In genomic region chr8:69395050-69395789, GRCm38 (mm10) we compare ENCODE assay signal across 8 mouse cellular contexts. TPM values are rescaled to one million over a fixed set of nuclear protein-coding genes. Genes with fewer than 3 reads are reported as not detected.
DNase-seq lines count a peak whose midpoint lies in the region; ATAC-seq and TF ChIP-seq lines count a peak whose summit lies in the region.

No protein-coding gene starts in this region.

- intact Hi-C loops in heart, postnatal 36 days (cut with DNase I), result loop anchor here (5.0 to 10.0 kb wide), 3 partner anchors 63 to 230 kb away; partner anchors contain the start of genes D130040H23Rik and Zfp868

- peak overlapping the region; percentile 65 for H3K4me2 ChIP-seq in forebrain, postnatal 0 days (ENCODE audit: low read depth)
- H3K4me2 ChIP-seq in neural tube, embryonic 14.5 days (ENCODE audit: low read depth, low read length), result peak overlapping the region; percentile 59

- H3K4me1 ChIP-seq in ES-E14 (ENCODE audit: control insufficient read depth in 2 of 2, insufficient read depth in 2 of 2, low read length in 2 of 2, poor library complexity in 1 of 2), result peaks cover 3 to 7% of the 10 kb centered on the region in 2 experiments; a peak in 2 of 4 replicates
- H3K4me1 ChIP-seq in forebrain, postnatal 0 days (ENCODE audit: insufficient read depth), result 0 out of 2 replicates have a peak, but pooled peaks cover 5% of the 10 kb centered on the region
- H3K4me1 ChIP-seq in neural tube, embryonic 14.5 days (ENCODE audit: control insufficient read depth, insufficient read depth, low read length), result 0 out of 2 replicates have a peak, but pooled peaks cover 8% of the 10 kb centered on the region
- peaks cover 10% of the 10 kb centered on the region for H3K4me1 ChIP-seq in testis, adult 2 months (ENCODE audit: control insufficient read depth, insufficient read depth, low read length)

- H3K27me3 ChIP-seq in forebrain, postnatal 0 days (ENCODE audit: insufficient read depth, low read length), result no peaks in the 10 kb centered on the region
- no peaks in the 10 kb centered on the region for H3K27me3 ChIP-seq in neural tube, embryonic 14.5 days (ENCODE audit: control insufficient read depth, insufficient read depth, low read length)
- no peaks in the 10 kb centered on the region for H3K27me3 ChIP-seq in testis, adult 2 months (ENCODE audit: control insufficient read depth, insufficient read depth, low read length)

- under 1% methylated on average over 26 of the region's 26 CpGs for WGBS in forebrain, postnatal 0 days
- WGBS in neural tube, embryonic 14.5 days, result 1% methylated on average over 26 of the region's 26 CpGs

- no peak; the same call in 1 of the 2 replicates for TF ChIP-seq CTCF in forebrain, postnatal 0 days (IDR thresholded peaks at IDR 0.05; ENCODE audit: low read depth)
- no peak for TF ChIP-seq CTCF in testis, adult 2 months (IDR thresholded peaks at IDR 0.05; ENCODE audit: control insufficient read depth, insufficient read depth, insufficient replicate concordance, low read depth, low read length)

- DNase-seq in ES-E14 (ENCODE audit: low read depth, low spot score), result peak; percentile 85
- DNase-seq in cerebellum, adult 11-12 months, result peak; percentile 94
- DNase-seq in forebrain, postnatal 0 days, result peak; percentile 97
- DNase-seq in heart, postnatal 36 days, result peak; percentile 87 to 89
- peak; percentile 87 to 97 for DNase-seq in layer of hippocampus, adult 18-20 months (ENCODE audit: low spot score in 2 of 2)
- peak; percentile 91 to 93 for DNase-seq in lung, adult 18-20 months

- H3K9ac ChIP-seq in ES-E14 (ENCODE audit: insufficient read depth, low read depth, low read length, poor library complexity, severe bottlenecking), result peak overlapping the region; percentile 89
- peak overlapping the region; percentile 89 for H3K9ac ChIP-seq in forebrain, postnatal 0 days
- peak overlapping the region; percentile 85 for H3K9ac ChIP-seq in neural tube, embryonic 14.5 days (replicated peaks; ENCODE audit: low read depth, low read length)

- peak; percentile 61 for TF ChIP-seq POLR2A in testis, adult 2 months (IDR thresholded peaks at IDR 0.05; ENCODE audit: control insufficient read depth, low read depth, low read length)

- peak; percentile 99 for ATAC-seq in forebrain, postnatal 0 days
- ATAC-seq in neural tube, embryonic 14.5 days (ENCODE audit: low read depth), result peak; percentile 100

- in situ Hi-C loops in ES-E14 (cut with MboI; ENCODE audit: low sequenced_read_pairs in 2 of 2, unreplicated experiment in 2 of 2), result loop anchor here in 1 of 2 experiments (25.0 kb wide), 1 partner anchor 92 kb away; no protein-coding TSS in a partner anchor

- H3K4me3 ChIP-seq in ES-E14 (ENCODE audit: insufficient read depth in 1 of 2, low read depth in 1 of 2, low read length in 2 of 2, poor library complexity in 1 of 2, severe bottlenecking in 1 of 2), result peak overlapping the region; percentile 82 to 95
- H3K4me3 ChIP-seq in forebrain, postnatal 0 days (ENCODE audit: low read depth, low read length), result peak overlapping the region; percentile 64
- peak overlapping the region; percentile 76 for H3K4me3 ChIP-seq in neural tube, embryonic 14.5 days (ENCODE audit: low read depth, low read length)
- H3K4me3 ChIP-seq in testis, adult 2 months (ENCODE audit: control insufficient read depth, low read depth, low read length), result peak overlapping the region; percentile 86

- H3K27ac ChIP-seq in ES-E14 (ENCODE audit: insufficient read depth, low read depth, low read length, poor library complexity, severe bottlenecking), result peak overlapping the region; percentile 75
- H3K27ac ChIP-seq in forebrain, postnatal 0 days (ENCODE audit: low read depth, low read length), result peak overlapping the region; percentile 96
- H3K27ac ChIP-seq in neural tube, embryonic 14.5 days (ENCODE audit: low read depth, low read length), result peak overlapping the region; percentile 95
- peak overlapping the region; percentile 23; the same call in 1 of the 2 replicates for H3K27ac ChIP-seq in testis, adult 2 months (ENCODE audit: control insufficient read depth, insufficient read depth, low read depth, low read length)

- no peaks in the 10 kb centered on the region for H3K36me3 ChIP-seq in ES-E14 (ENCODE audit: control insufficient read depth, insufficient read depth, low read length, poor library complexity, severe bottlenecking)
- no peaks in the 10 kb centered on the region for H3K36me3 ChIP-seq in forebrain, postnatal 0 days (ENCODE audit: insufficient read depth)
- H3K36me3 ChIP-seq in neural tube, embryonic 14.5 days (ENCODE audit: control insufficient read depth, insufficient read depth, low read length), result no peaks in the 10 kb centered on the region
- no peaks in the 10 kb centered on the region for H3K36me3 ChIP-seq in testis, adult 2 months (ENCODE audit: control insufficient read depth, insufficient read depth, low read length)

- H3K9me3 ChIP-seq in ES-E14 (ENCODE audit: control insufficient read depth, insufficient read depth, low read depth, low read length), result peaks cover 3% of the 10 kb centered on the region; the same call in 1 of the 2 replicates
- H3K9me3 ChIP-seq in forebrain, postnatal 0 days (ENCODE audit: low read length), result peaks cover 10% of the 10 kb centered on the region; the same call in 1 of the 2 replicates
- peaks cover 2% of the 10 kb centered on the region; the same call in 1 of the 2 replicates for H3K9me3 ChIP-seq in neural tube, embryonic 14.5 days (ENCODE audit: control insufficient read depth, low read length)

TF ChIP-seq in ES-E14, 5 proteins besides CTCF, POLR2A, EP300 and RAD21:
- peak; percentile 59; the same call in 1 of the 2 replicates for TF ChIP-seq HCFC1 (IDR thresholded peaks at IDR 0.05; ENCODE audit: borderline replicate concordance, insufficient read depth, low read length)
- TF ChIP-seq MAFK (IDR thresholded peaks at IDR 0.05; ENCODE audit: insufficient read depth, low read depth, low read length), result no peak
- peak; percentile 86 for TF ChIP-seq CHD2 (IDR thresholded peaks at IDR 0.05; ENCODE audit: low read depth, low read length)
- TF ChIP-seq ZC3H11A (IDR thresholded peaks at IDR 0.05; ENCODE audit: borderline replicate concordance, low read depth, low read length), result no peak
TF ChIP-seq in ES-E14: peak in this region for 2.

RNA-seq across cellular contexts. Expression of gene Gm9495, which starts 58.1 kb away (rescaled TPM):
- not detected in 2 replicates for total RNA-seq in ES-E14 (2012; rRNA removed)
- not detected in 2 replicates for total RNA-seq in forebrain, postnatal 0 days (2014; rRNA removed)
- polyA plus RNA-seq in forebrain, postnatal 0 days (2015; fragmentation: Nextera tagmentation; extraction: Ambion mirVana), result not detected in 2 replicates
- total RNA-seq in heart, postnatal 36 days (2021), result under 1 TPM in 1 of 2 experiments, not detected in 1; 0.19 TPM
- total RNA-seq in layer of hippocampus, adult 18-20 months (2021), result not detected
- not detected in 2 replicates for polyA plus RNA-seq in neural tube, embryonic 14.5 days (2014; fragmentation: Nextera tagmentation; extraction: Ambion mirVana)
- 5.4 and 5.7 TPM in 2 replicates for polyA plus RNA-seq in testis, adult 2 months (2012; rRNA removed)

Comparison
In these comparisons a context has a peak if more than half of its experiments do, and no peak if none do; other contexts are left out.
1. Peak in every context shown above with its lines: DNase-seq, ATAC-seq, H3K4me3 ChIP-seq and H3K27ac ChIP-seq.
2. H3K27ac ChIP-seq: peak in every context shown above with its lines; median percentile 96 in forebrain, postnatal 0 days; 95 in neural tube, embryonic 14.5 days; 75 in ES-E14; 23 in testis, adult 2 months.